Mouse (Mus musculus): ENCODE results near the gene Spock1. TPM values are rescaled to one million over a fixed set of nuclear protein-coding genes. Genes with fewer than 3 reads are reported as not detected.

Spock1 gene
- polyA plus RNA-seq, 1 experiment from 2014 or later, result 45.1 TPM

- ATAC-seq, result no peak
- Histone ChIP-seq H3K36me3 (no peaks in the 10 kb centered on the region), H3K4me3 (replicated peaks) (no peak overlapping the region), H3K9ac (replicated peaks) (no peak overlapping the region), H3K4me1 (replicated peaks) (peaks cover 16% of the 10 kb centered on the region), H3K27me3 (no peaks in the 10 kb centered on the region), H3K4me2 (replicated peaks) (no peak overlapping the region), H3K9me3 (no peaks in the 10 kb centered on the region), H3K27ac (no peak overlapping the region)
- 93% methylated on average over 3 of the region's 3 CpGs for WGBS
Observed at GRCm38 (mm10) chr13:57672762-57673161, 235.4 kb downstream of the Spock1 start.

DNA sequence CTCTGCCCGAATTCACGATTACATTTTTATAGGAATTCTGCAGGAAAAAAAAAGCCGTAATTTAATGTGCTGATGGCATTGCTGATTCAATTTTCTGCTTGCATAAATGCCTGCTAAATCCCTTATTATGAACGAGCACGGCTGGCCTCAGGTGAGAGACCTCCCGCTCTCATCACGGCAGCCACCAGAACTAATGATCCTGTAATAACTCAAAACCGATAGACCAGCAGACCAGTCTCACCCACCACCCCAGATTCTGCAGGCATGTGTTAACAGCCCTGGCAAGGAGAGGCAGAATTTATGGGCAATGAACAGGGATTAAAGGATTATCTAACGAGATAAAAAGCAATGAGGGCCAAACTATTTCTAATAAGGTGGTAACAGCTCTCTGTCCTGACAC, 236.2 kb downstream of the Spock1 start:
- peaks cover 21% of the 10 kb centered on the region for H3K4me1 ChIP-seq (replicated peaks)
- no peaks in the 10 kb centered on the region for H3K36me3 ChIP-seq
- no peak overlapping the region for H3K4me3 ChIP-seq (replicated peaks)
- no peak for ATAC-seq
- no peaks in the 10 kb centered on the region for H3K27me3 ChIP-seq
- whole genome bisulfite sequencing, result 52% methylated on average over 9 of the region's 9 CpGs
- no peak overlapping the region for H3K9ac ChIP-seq (replicated peaks)
- no peak overlapping the region for H3K4me2 ChIP-seq (replicated peaks)
- H3K27ac ChIP-seq, result peak overlapping the region; percentile 40; the same call in 1 of the 2 replicates
- H3K9me3 ChIP-seq, result no peaks in the 10 kb centered on the region

DNA sequence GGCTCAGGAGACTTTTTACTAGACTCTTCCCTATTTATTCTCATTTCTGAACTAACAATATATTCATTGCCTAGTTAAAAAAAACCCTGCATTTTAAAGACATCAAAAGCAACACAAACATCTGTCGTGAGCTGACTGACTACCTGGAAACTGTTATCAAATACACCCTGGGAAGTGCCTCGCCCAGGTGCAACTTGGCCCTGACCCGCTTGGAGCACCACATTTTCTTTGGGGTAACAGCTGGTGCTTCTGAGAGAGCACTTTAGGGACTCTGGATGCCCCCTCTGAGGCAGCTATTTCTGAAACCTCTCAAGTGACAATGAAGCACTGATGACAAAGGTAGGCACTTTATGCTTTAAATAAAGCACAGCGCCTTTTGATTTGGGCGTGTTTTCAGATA, 236.8 kb downstream of the Spock1 start:
- no peaks in the 10 kb centered on the region for H3K9me3 ChIP-seq
- H3K4me1 ChIP-seq (replicated peaks), result peaks cover 27% of the 10 kb centered on the region
- no peak overlapping the region for H3K9ac ChIP-seq (replicated peaks)
- peak overlapping the region; percentile 40; the same call in 1 of the 2 replicates for H3K27ac ChIP-seq
- 82% methylated on average over 5 of the region's 5 CpGs for WGBS
- H3K4me2 ChIP-seq (replicated peaks), result no peak overlapping the region
- H3K4me3 ChIP-seq (replicated peaks), result no peak overlapping the region
- no peaks in the 10 kb centered on the region for H3K27me3 ChIP-seq
- no peaks in the 10 kb centered on the region for H3K36me3 ChIP-seq
- no peak for ATAC-seq

DNA sequence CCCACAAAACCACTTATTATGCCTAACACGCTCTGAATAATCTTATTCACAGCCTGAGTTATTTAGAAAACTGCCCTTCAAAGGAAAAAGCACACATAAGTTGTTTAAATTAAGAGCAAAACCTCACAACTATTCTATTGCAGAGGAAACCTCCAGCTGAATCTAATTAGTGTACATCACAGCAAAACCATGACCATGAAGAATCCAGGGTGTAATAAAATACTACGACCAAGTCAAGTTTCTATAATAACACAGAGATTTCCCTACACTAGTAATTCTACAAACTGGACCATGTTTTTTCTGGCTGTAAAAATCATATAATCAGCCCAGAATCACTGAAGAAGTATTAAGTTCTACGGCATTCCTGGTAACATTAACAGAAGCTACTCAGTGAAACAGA, 240.5 kb downstream of the Spock1 start:
- H3K27ac ChIP-seq, result no peak overlapping the region
- peaks cover 31% of the 10 kb centered on the region for H3K4me1 ChIP-seq (replicated peaks)
- WGBS, result 74% methylated on average over 3 of the region's 3 CpGs
- no peaks in the 10 kb centered on the region for H3K9me3 ChIP-seq
- no peak for ATAC-seq
- no peak overlapping the region for H3K4me3 ChIP-seq (replicated peaks)
- H3K9ac ChIP-seq (replicated peaks), result no peak overlapping the region
- H3K27me3 ChIP-seq, result no peaks in the 10 kb centered on the region
- H3K4me2 ChIP-seq (replicated peaks), result no peak overlapping the region
- no peaks in the 10 kb centered on the region for H3K36me3 ChIP-seq

- Histone ChIP-seq H3K27me3 (no peaks in the 10 kb centered on the region), H3K4me2 (replicated peaks) (no peak overlapping the region), H3K36me3 (no peaks in the 10 kb centered on the region), H3K4me1 (replicated peaks) (peaks cover 19% of the 10 kb centered on the region), H3K9ac (replicated peaks) (no peak overlapping the region), H3K27ac (no peak overlapping the region), H3K4me3 (replicated peaks) (no peak overlapping the region), H3K9me3 (no peaks in the 10 kb centered on the region)
- 42% methylated on average over 9 of the region's 9 CpGs for WGBS
- no peak for ATAC-seq
Observed at GRCm38 (mm10) chr13:57666173-57666842, 241.8 kb downstream of the Spock1 start.

GRCm38 (mm10) chr13:57662554-57662953, 245.6 kb downstream of the Spock1 start:
- Histone ChIP-seq H3K4me2 (replicated peaks) (no peak overlapping the region), H3K4me1 (replicated peaks) (peaks cover 14% of the 10 kb centered on the region), H3K36me3 (no peaks in the 10 kb centered on the region), H3K27ac (no peak overlapping the region), H3K4me3 (replicated peaks) (no peak overlapping the region), H3K9ac (replicated peaks) (no peak overlapping the region), H3K27me3 (no peaks in the 10 kb centered on the region), H3K9me3 (no peaks in the 10 kb centered on the region)
- 87% methylated on average over 4 of the region's 4 CpGs for WGBS
- no peak for ATAC-seq

DNA sequence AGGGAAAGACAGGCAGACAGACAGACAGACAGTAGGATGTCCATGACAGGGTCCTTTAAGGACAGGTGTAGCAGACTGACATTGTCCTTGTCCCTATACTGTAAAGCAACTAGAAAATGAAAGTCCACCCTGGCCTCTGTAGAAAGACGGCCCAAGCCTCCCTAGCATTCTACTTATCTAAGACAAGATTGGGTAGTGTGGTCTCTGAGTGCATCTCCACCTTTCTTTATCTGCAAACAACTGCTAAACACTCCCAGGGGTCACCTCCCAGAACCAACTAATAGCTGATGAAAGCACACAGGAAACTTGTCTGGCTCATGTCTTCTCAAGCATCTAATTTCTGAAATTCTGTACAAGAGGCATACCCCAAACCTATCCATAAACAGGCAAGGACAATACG, 247.6 kb downstream of the Spock1 start:
- ATAC-seq, result no peak
- Histone ChIP-seq H3K4me2 (replicated peaks) (no peak overlapping the region), H3K36me3 (no peaks in the 10 kb centered on the region), H3K27me3 (no peaks in the 10 kb centered on the region), H3K9me3 (no peaks in the 10 kb centered on the region), H3K4me1 (replicated peaks) (no peaks in the 10 kb centered on the region), H3K9ac (replicated peaks) (no peak overlapping the region), H3K27ac (no peak overlapping the region), H3K4me3 (replicated peaks) (no peak overlapping the region)
- WGBS, result 85% methylated on average over 2 of the region's 2 CpGs

DNA sequence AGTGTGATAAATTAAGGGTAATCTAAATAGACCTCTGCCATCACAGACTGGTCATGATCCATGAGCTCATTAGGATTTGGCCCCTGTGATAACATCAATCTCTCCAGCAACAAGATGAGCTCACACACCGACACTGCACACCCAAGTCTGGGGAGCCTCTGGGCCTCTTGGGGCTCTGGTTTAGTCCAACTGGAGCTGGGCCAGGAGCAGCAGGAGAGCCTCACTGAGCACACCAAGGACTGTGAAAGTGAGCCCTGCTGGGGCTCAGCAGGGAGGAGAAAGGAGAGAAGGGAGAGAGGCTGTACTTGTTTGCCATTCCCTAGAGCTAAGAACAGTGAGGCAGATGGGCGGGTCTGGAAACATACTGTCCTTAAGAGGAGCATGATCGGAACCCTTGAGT, 248.3 kb downstream of the Spock1 start:
- Histone ChIP-seq H3K27ac (no peak overlapping the region), H3K9me3 (no peaks in the 10 kb centered on the region), H3K4me3 (replicated peaks) (no peak overlapping the region), H3K4me2 (replicated peaks) (no peak overlapping the region), H3K4me1 (replicated peaks) (0 out of 2 replicates have a peak, but pooled peaks cover 2% of the 10 kb centered on the region), H3K27me3 (no peaks in the 10 kb centered on the region), H3K36me3 (no peaks in the 10 kb centered on the region), H3K9ac (replicated peaks) (no peak overlapping the region)
- no peak for ATAC-seq
- WGBS, result 80% methylated on average over 3 of the region's 3 CpGs

- WGBS, result 78% methylated on average over 8 of the region's 8 CpGs
- 0 out of 2 replicates have a peak, but pooled peaks cover 2% of the 10 kb centered on the region for H3K4me1 ChIP-seq (replicated peaks)
Observed at GRCm38 (mm10) chr13:57656606-57657005, 251.5 kb downstream of the Spock1 start.

DNA sequence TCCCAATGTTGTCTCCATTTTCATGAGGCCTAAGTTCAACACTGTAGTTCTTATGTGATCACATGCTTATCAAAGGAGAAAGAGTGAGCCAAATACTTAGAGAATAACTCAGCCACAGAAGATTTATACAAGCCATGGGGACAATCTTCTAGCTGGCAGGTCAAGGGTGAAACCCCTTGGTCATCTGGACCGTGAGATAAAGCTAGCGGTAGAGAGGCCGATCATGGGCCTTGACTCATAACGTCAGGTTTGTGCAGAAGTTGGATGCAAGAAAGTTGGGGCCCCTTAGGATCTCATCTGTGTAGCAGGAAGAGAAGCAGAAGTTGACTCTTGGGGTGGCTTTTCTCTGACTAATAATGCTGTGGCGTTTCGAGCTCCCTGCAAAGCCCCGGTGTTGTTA, 253.8 kb downstream of the Spock1 start:
- no peak for ATAC-seq
- no peak overlapping the region for H3K4me3 ChIP-seq (replicated peaks)
- H3K9ac ChIP-seq (replicated peaks), result no peak overlapping the region
- WGBS, result 72% methylated on average over 7 of the region's 7 CpGs
- H3K27ac ChIP-seq, result no peak overlapping the region
- H3K27me3 ChIP-seq, result no peaks in the 10 kb centered on the region
- no peaks in the 10 kb centered on the region for H3K9me3 ChIP-seq
- no peak overlapping the region for H3K4me2 ChIP-seq (replicated peaks)
- H3K36me3 ChIP-seq, result no peaks in the 10 kb centered on the region
- 0 out of 2 replicates have a peak, but pooled peaks cover 7% of the 10 kb centered on the region for H3K4me1 ChIP-seq (replicated peaks)

More at GRCm38 (mm10) chr13:57656606-57657005, 251.5 kb downstream of the Spock1 start:
- no peak for ATAC-seq
- Histone ChIP-seq H3K27me3 (no peaks in the 10 kb centered on the region), H3K27ac (no peak overlapping the region), H3K9me3 (no peaks in the 10 kb centered on the region), H3K36me3 (no peaks in the 10 kb centered on the region), H3K9ac (replicated peaks) (no peak overlapping the region), H3K4me2 (replicated peaks) (no peak overlapping the region), H3K4me3 (replicated peaks) (no peak overlapping the region)

GRCm38 (mm10) chr13:57651236-57651635, 256.9 kb downstream of the Spock1 start:
- Histone ChIP-seq H3K4me1 (replicated peaks) (0 out of 2 replicates have a peak, but pooled peaks cover 7% of the 10 kb centered on the region), H3K27ac (no peak overlapping the region), H3K36me3 (no peaks in the 10 kb centered on the region), H3K4me3 (replicated peaks) (no peak overlapping the region), H3K9ac (replicated peaks) (no peak overlapping the region), H3K9me3 (no peaks in the 10 kb centered on the region), H3K4me2 (replicated peaks) (no peak overlapping the region), H3K27me3 (no peaks in the 10 kb centered on the region)
- WGBS, result 77% methylated on average over 4 of the region's 4 CpGs
- ATAC-seq, result no peak

- H3K4me1 ChIP-seq (replicated peaks), result 0 out of 2 replicates have a peak, but pooled peaks cover 5% of the 10 kb centered on the region
- 75% methylated on average over 2 of the region's 2 CpGs for WGBS
Observed at GRCm38 (mm10) chr13:57648784-57649183, 259.3 kb downstream of the Spock1 start.

DNA sequence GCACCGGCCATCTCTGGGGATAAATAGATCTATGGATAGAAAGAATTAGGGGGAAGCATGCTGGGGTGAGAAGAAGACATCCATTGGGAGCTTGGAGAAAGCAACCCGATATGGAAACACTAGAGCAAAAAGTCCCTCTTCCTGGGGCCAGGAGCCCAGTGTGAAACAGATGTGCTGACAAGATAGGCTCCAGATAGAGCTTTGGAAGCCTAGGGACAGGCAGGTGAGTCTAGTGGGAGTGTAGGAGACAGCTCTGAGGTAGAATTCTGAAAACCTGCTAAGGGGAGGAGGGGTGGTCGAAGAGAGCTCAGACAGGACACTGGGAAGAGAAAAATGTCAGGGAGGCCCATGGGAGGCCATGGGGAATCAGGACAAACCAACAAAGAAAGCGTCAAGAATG, 260.7 kb downstream of the Spock1 start:
- H3K27ac ChIP-seq, result no peak overlapping the region
- no peaks in the 10 kb centered on the region for H3K27me3 ChIP-seq
- no peak overlapping the region for H3K9ac ChIP-seq (replicated peaks)
- H3K36me3 ChIP-seq, result no peaks in the 10 kb centered on the region
- 0 out of 2 replicates have a peak, but pooled peaks cover 5% of the 10 kb centered on the region for H3K4me1 ChIP-seq (replicated peaks)
- no peak overlapping the region for H3K4me2 ChIP-seq (replicated peaks)
- WGBS, result 85% methylated on average over 4 of the region's 4 CpGs
- no peak for ATAC-seq
- H3K4me3 ChIP-seq (replicated peaks), result no peak overlapping the region
- no peaks in the 10 kb centered on the region for H3K9me3 ChIP-seq

More at GRCm38 (mm10) chr13:57648784-57649183, 259.3 kb downstream of the Spock1 start:
- H3K9me3 ChIP-seq, result no peaks in the 10 kb centered on the region
- H3K27me3 ChIP-seq, result no peaks in the 10 kb centered on the region
- no peak for ATAC-seq
- no peaks in the 10 kb centered on the region for H3K36me3 ChIP-seq
- no peak overlapping the region for H3K27ac ChIP-seq
- H3K9ac ChIP-seq (replicated peaks), result no peak overlapping the region
- H3K4me3 ChIP-seq (replicated peaks), result no peak overlapping the region
- no peak overlapping the region for H3K4me2 ChIP-seq (replicated peaks)

Measured in midbrain, embryonic 13.5 days (tissue).